Mouse (Mus musculus) Patski (cell line): ENCODE results near the gene Fam207a. TPM values are rescaled to one million over a fixed set of nuclear protein-coding genes. Genes with fewer than 3 reads are reported as not detected.

Experiments
- ATAC-seq: fragments of 100-300 bp; one replicate; pipeline ENCODE4 v1.8.0; 2021
- CTCF ChIA-PET: fragments of 350-600 bp; sonication (Branson Sonifier 250); formaldehyde crosslinking; loops from one replicate; lab custom pipeline; 2022; ENCODE audit warnings: inconsistent platforms; lab: Charles Lee
- POLR2A ChIA-PET: fragments of 350-600 bp; sonication (Branson Sonifier 250); formaldehyde crosslinking; loops from one replicate; lab custom pipeline; 2022; ENCODE audit warnings: antibody characterized with exemption, inconsistent platforms; lab: Charles Lee
- DNase-seq: peaks from one replicate; pipeline ENCODE4 v3.0.0-alpha.2; 2011; ENCODE audit warnings: low read depth, low spot score
- H3K27me3 ChIP-seq: fragments of 371-371 bp; one replicate; pipeline ENCODE4 v1.5.1; 2021
- CTCF ChIP-seq: fragments of 100-300 bp; IDR thresholded peaks from one replicate; pipeline ENCODE4 v1.5.1; 2021
- in situ Hi-C: fragments of 300-500 bp; cut with MboI; formaldehyde crosslinking; loops from 3 replicates; pipeline ENCODE4 v1.11.1; 2018; ENCODE audit warnings: low pct_unique_long_range_greater_than_20kb, mixed read lengths
- polyA plus RNA-seq: library from polyadenylated mRNA; unstranded; gene quantifications from one replicate; pipeline ENCODE4 v1.2.3, GENCODE M21; 2021

Fam207a gene
- polyA plus RNA-seq, 1 experiment from 2014 or later: 32.2 TPM

DNA sequence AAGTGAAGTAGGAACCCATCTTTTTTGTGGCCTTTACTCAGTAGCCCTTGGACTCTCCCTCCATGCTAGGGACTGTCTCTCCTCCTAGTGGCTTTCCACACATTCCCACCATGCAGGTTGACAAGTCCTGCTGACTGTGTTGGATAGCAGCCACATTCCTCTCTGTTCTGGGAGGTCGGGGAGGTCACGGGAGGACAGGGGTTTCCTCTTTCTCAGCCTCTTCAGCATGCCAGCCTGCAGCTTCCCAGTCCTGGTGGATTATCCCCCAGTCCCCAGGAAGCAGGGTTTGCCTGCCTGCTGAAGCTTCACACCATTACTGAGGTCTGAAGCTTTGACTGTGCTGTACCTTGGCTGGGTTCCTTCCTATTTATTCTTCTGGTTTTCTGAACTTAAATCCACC is 67.8 kb downstream of the Fam207a start:
- no peak for TF ChIP-seq CTCF
- ATAC-seq: no peak
- CTCF ChIA-PET: interaction anchor here (1.3 kb wide), 1 partner anchor 85 kb away, joined by 3 read pairs; no protein-coding TSS in a partner anchor

DNA sequence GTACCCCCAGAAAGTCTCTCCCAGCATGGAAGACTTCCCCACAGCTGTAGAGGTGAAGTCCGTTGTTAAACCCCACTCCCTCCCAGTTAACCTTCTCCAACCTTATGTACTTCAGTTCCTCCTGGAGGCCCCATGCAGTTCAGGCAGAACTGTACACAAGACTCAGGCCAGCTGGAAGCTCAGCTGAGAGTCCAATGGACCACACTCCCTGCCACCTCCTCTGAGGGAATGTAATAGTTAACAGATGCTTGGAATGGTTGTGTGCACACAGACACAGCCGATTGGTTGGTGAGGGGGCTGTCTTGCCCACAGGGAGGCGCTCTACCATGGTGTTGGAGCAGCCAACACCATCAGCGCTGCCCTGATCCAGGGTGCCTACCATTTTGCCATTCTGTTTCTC is 73.3 kb downstream of the Fam207a start:
- no peaks in the 10 kb centered on the region for H3K27me3 ChIP-seq
- POLR2A ChIA-PET: no interaction called here
- no peak for ATAC-seq
- no peak for TF ChIP-seq CTCF
- no peak for DNase-seq
- in situ Hi-C loops: no loop called here
- CTCF ChIA-PET: no interaction called here

More for the DNA sequence above, 67.8 kb downstream of the Fam207a start:
- DNase-seq: peak; percentile 64
- in situ Hi-C loops: no loop called here
- POLR2A ChIA-PET: interaction anchor here (1.3 kb wide), 1 partner anchor 10 kb away, joined by 3 read pairs; no protein-coding TSS in a partner anchor
- no peaks in the 10 kb centered on the region for H3K27me3 ChIP-seq

DNA sequence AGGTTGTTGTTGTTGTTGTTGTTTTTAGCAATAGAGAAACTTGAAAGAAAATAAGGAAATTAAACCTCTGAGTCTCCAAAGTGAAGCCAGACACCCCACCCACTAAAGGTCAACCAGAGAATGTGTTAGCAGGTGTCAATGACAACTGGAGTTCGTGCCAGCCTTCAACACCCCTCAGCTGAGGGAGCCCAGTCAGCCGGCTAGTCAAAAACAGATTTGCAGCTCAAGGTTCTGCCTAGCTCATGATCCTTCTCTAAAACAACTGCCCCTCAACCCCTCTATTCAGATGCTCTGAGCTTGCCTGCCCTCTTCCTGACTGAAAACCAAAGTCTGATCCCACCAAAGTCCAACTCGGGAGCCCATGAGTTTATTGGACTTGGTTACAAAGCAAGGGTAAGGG is 73.8 kb downstream of the Fam207a start:
- in situ Hi-C loops: no loop called here
- no peak for ATAC-seq
- ChIA-PET POLR2A (no interaction called here), CTCF (no interaction called here)
- no peak for DNase-seq
- TF ChIP-seq CTCF: no peak
- H3K27me3 ChIP-seq: no peaks in the 10 kb centered on the region

DNA sequence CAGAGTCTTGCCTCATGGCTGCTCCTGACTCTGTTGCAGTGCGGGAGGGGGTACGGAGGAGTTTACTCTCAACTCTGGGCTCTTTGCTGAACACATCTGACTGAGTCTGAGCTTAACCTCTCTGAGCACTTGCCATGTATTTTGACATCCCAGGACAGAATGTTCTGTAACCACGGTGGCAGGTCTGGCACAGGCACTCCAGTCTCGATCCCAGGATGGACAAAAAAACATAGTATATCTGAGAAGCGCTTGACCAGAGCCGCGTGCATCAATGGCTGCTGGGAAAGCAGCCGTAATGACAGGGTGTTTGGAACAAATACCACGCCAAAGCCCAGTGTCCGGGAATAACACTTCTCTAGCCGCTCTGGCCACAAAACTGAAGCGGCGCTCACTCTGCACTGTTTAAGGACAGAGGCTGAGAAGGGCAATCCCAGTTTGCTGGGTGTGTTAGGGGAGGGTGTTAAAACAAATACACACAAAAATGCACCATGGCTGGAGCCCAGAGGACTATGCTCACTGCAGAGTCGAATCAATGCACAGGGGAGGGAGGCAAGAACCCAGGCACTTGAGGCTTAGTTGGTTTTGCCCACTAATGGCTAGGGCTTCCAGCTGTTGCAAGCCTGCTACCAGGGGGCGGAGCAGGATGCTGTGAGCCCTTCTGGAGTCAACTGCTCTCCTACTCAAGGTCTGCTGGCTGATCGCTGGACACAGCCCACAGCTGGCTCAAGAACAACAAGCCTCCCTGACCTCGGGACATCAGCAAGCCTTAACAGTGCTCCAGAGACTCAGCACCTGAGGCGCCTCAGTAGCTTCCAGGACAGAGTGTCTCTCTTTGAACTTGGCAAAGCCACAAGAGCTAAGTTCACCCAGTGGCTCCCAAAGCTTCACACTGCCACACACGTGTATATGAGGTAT is 74.5 kb downstream of the Fam207a start:
- ChIA-PET POLR2A (interaction anchor here (0.6 kb wide), 1 partner anchor 137 kb away, joined by 6 read pairs; no protein-coding TSS in a partner anchor), CTCF (no interaction called here)
- in situ Hi-C loops: no loop called here
- TF ChIP-seq CTCF: no peak
- ATAC-seq (no peak), DNase-seq (no peak)
- H3K27me3 ChIP-seq: no peaks in the 10 kb centered on the region

DNA sequence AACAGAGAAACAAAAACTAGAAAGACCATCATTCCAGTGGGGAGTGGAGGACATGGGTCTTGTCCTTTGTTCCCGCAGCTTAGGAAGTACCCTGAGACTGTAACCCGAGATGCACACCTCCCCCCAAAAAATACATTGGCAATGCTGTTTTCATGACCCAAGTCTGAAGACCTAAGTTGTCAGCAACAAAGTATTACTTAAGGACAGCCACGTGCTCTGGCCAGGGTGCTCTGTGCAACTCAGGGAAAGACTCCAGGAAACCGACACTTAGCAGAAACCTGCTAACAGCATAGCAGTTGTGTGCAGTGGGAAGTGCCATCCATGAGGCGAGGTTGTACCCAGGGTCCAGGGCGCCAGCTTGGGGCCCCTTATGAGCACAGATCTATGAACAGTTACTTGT is 75.3 kb downstream of the Fam207a start:
- DNase-seq (no peak), ATAC-seq (no peak)
- in situ Hi-C loops: no loop called here
- CTCF ChIA-PET: no interaction called here
- no peaks in the 10 kb centered on the region for H3K27me3 ChIP-seq
- no peak for TF ChIP-seq CTCF
- POLR2A ChIA-PET: no interaction called here

DNA sequence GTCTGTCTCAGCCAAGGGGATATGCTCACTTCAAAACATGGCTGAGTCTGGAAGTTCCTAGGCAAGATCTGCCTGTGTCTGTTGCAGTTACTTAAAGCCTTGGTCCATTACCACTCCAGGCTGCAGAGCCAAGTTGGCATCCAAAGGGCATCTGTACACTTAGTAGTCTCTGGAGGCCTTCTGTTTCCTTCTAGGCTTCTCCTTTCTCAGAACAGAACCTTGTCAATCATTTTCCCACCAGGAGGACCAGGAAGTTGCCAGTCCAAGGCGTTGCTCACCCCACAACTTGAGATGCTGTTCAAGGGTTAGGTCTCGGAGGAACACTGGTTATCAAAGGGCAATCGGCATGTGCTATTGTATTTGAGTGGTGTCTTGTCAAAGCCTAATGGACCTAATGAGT is 76.6 kb downstream of the Fam207a start:
- TF ChIP-seq CTCF: no peak

DNA sequence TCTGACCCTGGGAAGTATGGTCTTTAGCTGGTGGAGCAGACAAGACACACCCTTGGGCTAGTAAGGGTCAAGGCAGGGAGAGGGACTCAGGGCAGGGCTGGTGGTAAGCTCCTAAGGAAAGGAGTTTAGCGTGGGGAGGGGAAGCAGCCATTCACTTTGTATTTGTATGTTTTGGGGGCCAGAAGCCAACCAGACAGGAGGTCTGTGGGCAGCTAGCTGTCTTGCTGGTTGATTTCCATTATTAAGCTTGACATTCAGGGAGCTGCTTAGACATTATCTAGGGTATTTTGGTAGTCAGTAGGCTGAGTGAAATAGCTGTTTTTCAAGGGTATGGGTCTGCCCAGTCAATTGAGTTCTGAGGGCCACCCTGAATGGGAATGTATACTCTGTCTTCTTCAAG is 77.6 kb downstream of the Fam207a start:
- DNase-seq (no peak), ATAC-seq (no peak)
- H3K27me3 ChIP-seq: no peaks in the 10 kb centered on the region
- in situ Hi-C loops: no loop called here
- TF ChIP-seq CTCF: no peak
- ChIA-PET CTCF (interaction anchor here (0.7 kb wide), 1 partner anchor 11 kb away, joined by 3 read pairs; no protein-coding TSS in a partner anchor), POLR2A (interaction anchor here (0.9 to 1.4 kb wide), 2 partner anchors 9 to 18 kb away, joined by 3 read pairs; no protein-coding TSS in a partner anchor)

More for the DNA sequence above, 76.6 kb downstream of the Fam207a start:
- ATAC-seq: no peak
- POLR2A ChIA-PET: no interaction called here
- H3K27me3 ChIP-seq: no peaks in the 10 kb centered on the region
- in situ Hi-C loops: no loop called here
- CTCF ChIA-PET: no interaction called here
- DNase-seq: no peak

Other genes with a start within 250 kb of the Fam207a start
- gene Adarb1, start 97.5 kb downstream of the Fam207a start, polyA plus RNA-seq: 12.4 TPM
- 0.68 TPM for gene Itgb2, start 14.5 kb upstream of the Fam207a start, polyA plus RNA-seq
- 339 TPM for gene Pttg1ip, start 65.9 kb upstream of the Fam207a start, polyA plus RNA-seq
- 235 TPM for gene Sumo3, start 90.3 kb upstream of the Fam207a start, polyA plus RNA-seq
- gene Gm49325, start 90.4 kb upstream of the Fam207a start, polyA plus RNA-seq: 5.5 TPM
- 67.6 TPM for gene Ube2g2, start 106.5 kb upstream of the Fam207a start, polyA plus RNA-seq
- gene Tspear, start 170.8 kb upstream of the Fam207a start, polyA plus RNA-seq: not detected
- gene Gm19402, start 175.0 kb upstream of the Fam207a start, polyA plus RNA-seq: not detected
- gene Gm9508, start 181.4 kb upstream of the Fam207a start, polyA plus RNA-seq: not detected
- not detected for gene Gm10272, start 190.8 kb upstream of the Fam207a start, polyA plus RNA-seq
- gene Gm10024, start 195.7 kb upstream of the Fam207a start, polyA plus RNA-seq: not detected
- gene Gm10142, start 200.0 kb upstream of the Fam207a start, polyA plus RNA-seq: not detected
- gene Krtap12-1, start 204.8 kb upstream of the Fam207a start, polyA plus RNA-seq: not detected
- gene Gm10100, start 210.7 kb upstream of the Fam207a start, polyA plus RNA-seq: not detected
- not detected for gene Gm18596, start 226.9 kb upstream of the Fam207a start, polyA plus RNA-seq
- gene Gm9736, start 235.6 kb upstream of the Fam207a start, polyA plus RNA-seq: not detected
- not detected for gene Gm3233, start 243.9 kb upstream of the Fam207a start, polyA plus RNA-seq